Mouse (Mus musculus) NIH3T3 (cell line): ENCODE measurements around the gene Rhbdf2.
"Not testable (repeated sequence)": the region's sequence is repeated elsewhere in the genome, so short reads cannot be mapped to it uniquely, and the experiment has no call there.

Experiments used
- DNase-seq: peaks from one replicate; pipeline ENCODE4 v3.0.0-alpha.2; 2012; ENCODE audit warnings: low read depth

The Rhbdf2 gene

DNA sequence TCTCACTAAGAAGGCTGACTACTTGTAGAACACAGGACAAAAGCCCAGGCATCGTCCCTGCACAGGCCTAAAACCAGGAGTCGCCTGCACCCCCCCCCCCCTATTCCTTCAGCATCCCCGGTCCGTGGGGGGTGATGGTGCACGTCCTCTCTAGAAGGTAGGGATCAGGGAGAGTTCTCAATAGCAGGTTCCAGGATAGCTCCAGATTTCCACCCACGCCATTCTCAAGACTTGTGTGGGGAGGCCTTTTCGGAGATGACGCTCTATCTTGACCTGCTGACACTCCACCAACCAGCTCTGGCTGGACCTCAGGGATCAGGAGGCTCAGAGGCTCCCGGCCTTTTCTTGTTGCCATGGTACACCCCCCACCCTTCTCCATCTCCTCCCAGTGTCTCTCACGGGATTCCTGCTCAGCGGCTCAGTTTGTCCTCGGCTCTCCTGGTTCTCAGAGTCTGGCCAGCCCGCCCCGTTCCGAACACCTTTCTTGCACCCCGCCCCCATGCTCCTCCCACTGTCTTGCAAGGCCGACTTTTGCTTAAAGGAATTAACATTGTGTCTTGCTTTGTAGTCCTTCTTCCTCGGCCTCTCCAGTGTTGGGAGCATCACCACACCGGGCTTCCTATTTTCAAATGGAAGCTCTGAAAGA is 16.9 kb upstream of the Rhbdf2 start:
- DNase-seq, result no peak

DNA sequence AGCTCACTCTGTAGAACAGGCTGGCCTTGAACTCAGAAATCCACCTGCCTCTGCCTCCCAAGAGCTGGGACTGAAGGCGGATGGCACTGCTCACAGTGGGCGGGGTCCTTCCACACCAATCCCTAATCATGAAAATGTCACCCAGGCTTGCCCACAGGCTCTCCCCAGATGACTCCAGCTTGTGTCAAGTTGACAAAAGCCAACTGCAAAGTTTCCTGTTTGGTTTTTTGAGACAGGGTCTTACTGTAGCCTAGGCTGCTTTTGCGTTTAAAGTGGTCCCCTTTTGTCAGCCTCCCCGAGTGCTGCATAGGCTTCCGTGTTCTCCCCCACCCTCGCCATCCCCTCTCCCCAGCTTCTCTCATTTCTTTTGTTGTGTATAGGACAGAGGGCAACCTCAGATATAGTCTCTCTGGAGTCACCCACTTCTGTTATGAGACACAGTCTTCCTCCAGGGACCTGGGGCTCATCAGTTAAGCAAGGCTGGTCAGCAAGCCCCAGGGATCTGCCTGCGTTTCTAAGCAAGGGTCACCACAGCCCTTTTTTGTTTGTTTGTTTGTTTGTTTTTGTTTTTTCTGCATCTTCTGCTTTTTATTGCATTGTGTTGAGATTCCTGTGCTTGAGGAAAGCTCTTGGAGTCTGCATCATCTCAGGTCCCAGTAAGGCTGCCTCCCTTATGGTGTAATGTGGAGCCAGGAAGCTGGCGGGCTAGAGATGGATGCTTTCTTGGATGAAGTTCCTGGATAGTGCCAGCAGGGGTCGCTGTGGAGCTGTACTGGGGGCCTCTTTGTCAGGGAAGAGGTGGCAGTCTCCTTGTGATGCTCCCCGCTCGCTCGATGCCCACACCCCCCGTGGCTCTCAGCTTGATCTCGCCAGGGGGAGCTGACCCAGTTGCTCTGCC is 16.1 kb upstream of the Rhbdf2 start:
- peak; percentile 95 for DNase-seq

DNA sequence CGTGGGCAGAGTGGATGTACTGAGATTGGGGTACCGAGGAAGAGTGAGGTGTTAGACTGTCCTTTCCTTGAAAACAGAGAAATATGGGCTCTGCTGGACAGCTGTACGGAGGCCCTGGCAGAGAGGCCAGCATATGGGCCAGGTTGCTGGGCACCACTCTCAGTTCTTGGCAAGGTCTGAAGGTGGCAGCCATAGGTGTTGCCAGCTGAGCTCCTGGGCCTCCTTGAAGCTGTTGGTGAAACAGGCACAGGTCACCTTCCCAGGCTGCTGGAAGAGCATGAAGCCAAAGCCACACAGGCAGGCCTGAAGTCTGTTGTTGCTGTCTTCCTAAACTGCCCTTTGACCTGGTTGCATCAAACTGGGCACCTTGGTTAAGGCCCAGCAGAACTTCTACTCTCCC is 14.9 kb upstream of the Rhbdf2 start:
- DNase-seq, result no peak

GRCm38 (mm10) chr11:116641168-116641567 is 14.3 kb upstream of the Rhbdf2 start:
- DNase-seq, result peak; percentile 44

GRCm38 (mm10) chr11:116636607-116637006 is 9.8 kb upstream of the Rhbdf2 start:
- DNase-seq, result not testable (repeated sequence)

GRCm38 (mm10) chr11:116632962-116633361 is 6.1 kb upstream of the Rhbdf2 start:
- DNase-seq, result peak; percentile 71

GRCm38 (mm10) chr11:116630171-116630965 is 3.5 kb upstream of the Rhbdf2 start:
- DNase-seq, result no peak

- no peak for DNase-seq
Measured at GRCm38 (mm10) chr11:116629472-116629871, 2.7 kb upstream of the Rhbdf2 start.

GRCm38 (mm10) chr11:116628712-116629111 is 1.9 kb upstream of the Rhbdf2 start:
- peak; percentile 94 for DNase-seq

DNA sequence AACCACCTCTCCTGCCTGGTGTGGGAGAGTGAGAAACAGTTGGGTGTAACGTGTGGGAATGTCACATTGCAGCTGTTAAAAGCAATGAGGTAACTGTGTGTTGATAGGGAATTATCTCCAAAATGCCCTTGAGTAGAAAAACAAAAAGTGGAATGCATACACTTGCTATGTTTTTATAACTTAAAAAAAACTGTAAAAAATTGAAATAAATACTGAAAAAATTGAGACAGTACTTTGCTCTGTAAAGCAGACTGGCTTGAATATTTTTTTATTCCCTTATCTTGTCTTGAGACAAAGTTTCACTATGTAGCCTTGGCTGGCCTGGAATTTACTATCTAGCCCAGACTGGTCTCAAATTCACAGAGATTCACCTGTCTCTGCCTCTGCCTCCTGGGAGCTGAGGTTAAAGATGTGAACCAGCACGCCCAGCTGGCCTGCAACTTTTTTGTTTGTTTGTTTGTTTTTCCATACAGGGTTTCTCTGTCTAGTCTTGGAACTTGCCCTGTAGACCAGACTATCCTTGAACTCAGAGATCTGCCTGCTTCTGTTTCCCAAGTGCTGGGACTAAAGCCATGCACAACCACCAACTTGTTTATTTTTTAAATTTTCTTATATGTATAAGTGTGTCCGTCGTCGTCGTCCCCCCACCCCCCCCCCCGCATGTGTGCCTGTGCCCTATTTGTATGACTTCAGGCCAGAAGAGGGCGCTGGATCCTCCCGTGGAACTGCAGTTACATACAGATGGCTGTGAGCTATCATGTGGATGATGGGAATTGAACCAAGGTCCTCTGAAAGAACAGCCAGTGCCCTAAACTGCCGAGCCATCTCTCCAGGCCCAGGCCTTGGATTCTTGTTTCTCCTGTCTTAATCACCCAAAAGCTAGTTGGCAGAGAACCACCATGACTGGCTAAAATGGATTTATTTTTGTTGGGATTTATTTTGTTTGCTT is 527 bp upstream of the Rhbdf2 start:
- peak; percentile 73 for DNase-seq

- peak; percentile 59 for DNase-seq
Measured at GRCm38 (mm10) chr11:116625081-116626000, 1.5 kb downstream of the Rhbdf2 start.

DNA sequence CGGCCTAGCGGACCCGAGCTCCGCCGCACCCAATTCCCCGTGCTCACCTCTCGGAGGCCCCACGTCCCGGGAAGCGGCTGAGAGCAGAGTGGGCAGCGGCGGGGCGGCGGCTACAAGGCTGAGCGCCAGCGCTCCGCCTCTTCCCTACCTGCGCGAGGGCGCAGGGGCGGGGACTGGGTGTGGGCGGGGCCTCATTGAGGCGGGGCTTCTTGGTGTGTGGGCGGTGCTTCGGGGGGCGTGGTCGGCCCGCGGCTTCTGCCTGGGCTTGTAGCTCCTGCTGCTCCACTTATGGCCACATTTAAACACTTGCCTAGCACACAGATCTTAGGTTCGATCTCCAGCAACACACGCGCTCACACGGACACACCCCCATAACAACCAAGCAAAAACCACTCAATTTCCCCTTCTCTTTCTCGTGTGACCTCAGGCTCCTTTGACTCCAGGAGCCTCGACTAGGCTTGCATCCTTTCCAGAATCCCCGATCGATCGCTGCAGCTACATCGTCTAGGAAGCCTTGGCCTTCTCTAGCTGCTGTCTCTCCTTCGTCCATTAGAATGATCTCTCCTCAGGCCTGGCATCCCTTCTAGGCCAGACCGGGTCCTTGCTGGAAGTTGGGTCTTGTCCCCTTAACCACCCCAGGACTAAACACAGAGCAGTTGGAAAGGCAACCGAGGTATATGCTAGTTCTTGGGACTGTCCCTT is 2.5 kb downstream of the Rhbdf2 start:
- DNase-seq, result peak; percentile 90

DNA sequence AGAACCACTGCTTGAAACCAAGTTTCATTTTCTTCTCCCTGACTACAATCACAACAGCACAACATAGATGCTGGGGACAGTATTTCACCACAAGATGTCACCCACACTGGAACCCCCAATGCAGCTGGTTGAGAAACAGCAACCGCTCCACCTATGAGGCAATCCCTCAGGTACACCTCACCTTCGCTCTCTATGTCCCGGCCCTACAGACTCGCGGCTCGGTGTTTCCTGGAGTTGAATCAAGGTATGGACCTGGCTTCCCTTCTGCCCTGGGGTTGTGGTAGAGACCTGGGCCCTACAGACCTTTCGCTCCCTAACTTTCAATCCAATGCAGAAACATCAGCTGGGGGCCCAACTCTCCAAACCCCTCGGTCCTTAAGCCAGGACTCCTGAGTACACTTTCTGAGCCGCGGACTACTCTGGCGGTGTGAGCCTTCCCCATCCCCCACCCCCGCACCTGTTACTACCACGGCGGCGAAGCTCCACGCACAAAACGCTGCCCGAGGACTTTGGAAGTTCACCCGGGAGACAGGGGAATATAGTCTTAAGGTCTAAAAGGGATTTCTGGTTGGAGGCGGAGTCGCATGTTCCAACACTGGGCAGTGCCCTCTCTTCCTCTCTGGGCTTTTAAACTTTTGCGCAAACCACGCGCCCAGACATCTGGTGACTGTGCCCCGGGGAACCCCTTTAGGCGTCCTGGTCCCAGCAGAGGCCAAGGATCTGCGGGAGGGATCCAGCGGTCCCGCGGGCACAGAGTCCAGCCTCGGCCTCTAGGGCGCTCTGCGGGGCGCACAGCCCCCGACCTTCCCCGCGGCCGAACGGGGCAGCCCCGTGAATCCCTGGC is 3.3 kb downstream of the Rhbdf2 start:
- peak; percentile 42 for DNase-seq

GRCm38 (mm10) chr11:116621258-116621704 is 5.5 kb downstream of the Rhbdf2 start:
- DNase-seq, result peak; percentile 90

DNA sequence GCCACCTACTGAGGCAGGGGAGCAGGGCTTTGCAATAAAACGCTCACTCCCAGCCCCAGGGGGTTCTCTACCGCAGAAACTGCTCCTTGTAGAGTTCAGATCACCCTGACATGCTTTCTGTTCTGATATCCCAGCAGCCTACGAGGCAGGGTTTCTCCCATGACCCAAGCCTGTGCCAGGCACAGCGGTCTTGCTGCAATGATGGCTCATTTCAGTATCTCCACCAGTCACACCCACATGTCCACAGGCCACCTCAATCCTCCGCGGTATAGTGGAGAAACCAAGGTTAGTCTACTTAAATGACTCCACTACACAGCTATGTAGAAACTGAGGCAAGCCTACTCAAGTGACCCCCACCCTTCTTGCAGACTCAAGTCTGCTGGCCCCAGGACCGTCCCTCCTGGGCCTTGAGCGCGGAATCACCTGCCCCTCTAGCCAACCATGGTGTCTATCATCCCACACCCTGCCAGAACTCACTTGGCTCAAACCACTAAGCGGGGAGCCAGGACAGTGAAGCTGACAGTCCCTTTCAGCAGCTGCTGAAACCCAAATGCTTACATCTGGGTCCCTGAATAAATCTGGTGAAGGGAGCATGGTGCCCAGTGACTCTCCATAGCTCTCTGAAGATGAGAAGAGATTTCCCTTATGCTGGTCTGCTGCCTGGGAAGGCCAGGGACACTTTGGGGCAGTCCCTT is 6.1 kb downstream of the Rhbdf2 start:
- no peak for DNase-seq

DNA sequence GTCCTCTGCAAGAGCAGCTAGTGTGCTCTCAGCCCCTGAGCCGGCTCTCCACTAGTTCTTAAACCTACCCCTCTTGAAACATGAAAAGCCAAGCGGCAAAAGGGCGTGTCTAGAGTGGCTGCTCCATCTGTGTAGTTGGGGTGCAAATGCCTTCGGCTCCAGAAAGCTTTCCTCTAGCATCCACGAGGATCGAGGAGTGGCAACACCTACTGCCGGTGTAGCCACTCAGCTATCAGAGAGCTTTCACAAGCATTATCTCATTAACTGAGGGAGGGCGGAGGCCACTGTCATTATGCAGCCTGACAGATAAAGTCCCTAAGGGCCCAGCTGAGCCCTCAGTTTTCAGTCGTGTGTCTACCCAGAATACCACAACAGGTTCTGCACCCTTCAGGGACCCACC is 6.7 kb downstream of the Rhbdf2 start:
- no peak for DNase-seq

- no peak for DNase-seq
Measured at GRCm38 (mm10) chr11:116619561-116619960, 7.3 kb downstream of the Rhbdf2 start.

GRCm38 (mm10) chr11:116619156-116619555 is 7.7 kb downstream of the Rhbdf2 start:
- no peak for DNase-seq
